Mouse (Mus musculus) hindbrain, embryonic 13.5 days (tissue): Measurements from ENCODE around the gene Prss46. TPM values are rescaled to one million over a fixed set of nuclear protein-coding genes. Genes with fewer than 3 reads are reported as not detected.

Experiments
- ATAC-seq: fragments of 200-750 bp; cut with Nextera tagmentation; 2 replicates; pipeline ENCODE4 v1.8.0; 2017; ENCODE audit warnings: moderate TSS enrichment; ENCODE audit not compliant: low FRiP score
- H3K27ac ChIP-seq: fragments of 300-500 bp; sonication (generic); 2 replicates; pipeline ENCODE4 v1.5.1; 2015; ENCODE audit warnings: inconsistent platforms, mild to moderate bottlenecking, moderate library complexity
- H3K27me3 ChIP-seq: fragments of 300-500 bp; sonication (generic); 2 replicates; pipeline ENCODE4 v1.6.1; 2015; ENCODE audit warnings: mild to moderate bottlenecking, inconsistent platforms
- H3K36me3 ChIP-seq: fragments of 300-500 bp; sonication (generic); 2 replicates; pipeline ENCODE4 v1.6.1; 2015; ENCODE audit warnings: mild to moderate bottlenecking, inconsistent platforms
- H3K4me1 ChIP-seq: fragments of 300-500 bp; sonication (generic); replicated peaks from 2 replicates; pipeline ENCODE4 v1.6.1; 2015; ENCODE audit warnings: inconsistent platforms
- H3K4me2 ChIP-seq: fragments of 300-500 bp; sonication (generic); 2 replicates; pipeline ENCODE4 v1.6.1; 2015; ENCODE audit warnings: inconsistent platforms, mild to moderate bottlenecking, moderate library complexity
- H3K4me3 ChIP-seq: fragments of 300-500 bp; sonication (generic); 2 replicates; pipeline ENCODE4 v1.5.1; 2015; ENCODE audit warnings: mild to moderate bottlenecking, inconsistent platforms
- H3K9ac ChIP-seq: fragments of 300-500 bp; sonication (generic); 2 replicates; pipeline ENCODE4 v1.6.1; 2015; ENCODE audit warnings: mild to moderate bottlenecking, inconsistent platforms
- H3K9me3 ChIP-seq: fragments of 300-500 bp; sonication (generic); 2 replicates; pipeline ENCODE4 v1.6.1; 2016; ENCODE audit warnings: inconsistent platforms
- WGBS: fragments of 180-500 bp; shearing (Covaris S2); methylation state at CpG from one replicate; pipeline ENCODE4 v1.1.7; 2015; 5-methylcytosine and 5-hydroxymethylcytosine counted together
- polyA plus RNA-seq: library from polyadenylated mRNA; unstranded; fragments of >200 nt; fragmentation: Nextera tagmentation; extraction: Ambion mirVana; gene quantifications from 2 replicates; pipeline ENCODE4 v1.2.1, GENCODE M21; 2015

The Prss46 gene
- polyA plus RNA-seq, 1 experiment from 2014 or later: not detected

GRCm38 (mm10) chr9:110890026-110890783 lies 45.9 kb downstream of the Prss46 start:
- 20% methylated on average over 21 of the region's 21 CpGs for WGBS
- Histone ChIP-seq H3K4me3 (no peak overlapping the region), H3K27me3 (peaks cover 32% of the 10 kb centered on the region), H3K27ac (no peak overlapping the region), H3K9me3 (no peaks in the 10 kb centered on the region), H3K36me3 (no peaks in the 10 kb centered on the region), H3K9ac (no peak overlapping the region), H3K4me1 (0 out of 2 replicates have a peak, but pooled peaks cover 3% of the 10 kb centered on the region), H3K4me2 (no peak overlapping the region)
- ATAC-seq: no peak

GRCm38 (mm10) chr9:110891077-110891828 lies 46.9 kb downstream of the Prss46 start:
- Histone ChIP-seq H3K4me1 (peaks cover 11% of the 10 kb centered on the region; the same call in 1 of the 2 replicates), H3K9ac (no peak overlapping the region), H3K9me3 (no peaks in the 10 kb centered on the region), H3K4me2 (no peak overlapping the region), H3K36me3 (no peaks in the 10 kb centered on the region), H3K4me3 (no peak overlapping the region), H3K27me3 (peaks cover 27% of the 10 kb centered on the region), H3K27ac (no peak overlapping the region)
- ATAC-seq: no peak
- 84% methylated on average over 12 of the region's 12 CpGs for WGBS

- Histone ChIP-seq H3K9me3 (no peaks in the 10 kb centered on the region), H3K27me3 (peaks cover 27% of the 10 kb centered on the region), H3K9ac (no peak overlapping the region), H3K4me2 (no peak overlapping the region), H3K4me3 (no peak overlapping the region), H3K27ac (no peak overlapping the region), H3K36me3 (no peaks in the 10 kb centered on the region), H3K4me1 (peaks cover 14% of the 10 kb centered on the region; the same call in 1 of the 2 replicates)
- WGBS: 89% methylated on average over 3 of the region's 3 CpGs
- ATAC-seq: no peak
Observed at GRCm38 (mm10) chr9:110892552-110892951, 48.2 kb downstream of the Prss46 start.

GRCm38 (mm10) chr9:110893429-110893828 lies 49.1 kb downstream of the Prss46 start:
- Histone ChIP-seq H3K9me3 (no peaks in the 10 kb centered on the region), H3K4me2 (no peak overlapping the region), H3K27ac (no peak overlapping the region), H3K27me3 (peaks cover 27% of the 10 kb centered on the region), H3K4me3 (no peak overlapping the region), H3K9ac (no peak overlapping the region), H3K36me3 (no peaks in the 10 kb centered on the region), H3K4me1 (peaks cover 14% of the 10 kb centered on the region; the same call in 1 of the 2 replicates)
- 70% methylated on average over 10 of the region's 10 CpGs for WGBS
- no peak for ATAC-seq

DNA sequence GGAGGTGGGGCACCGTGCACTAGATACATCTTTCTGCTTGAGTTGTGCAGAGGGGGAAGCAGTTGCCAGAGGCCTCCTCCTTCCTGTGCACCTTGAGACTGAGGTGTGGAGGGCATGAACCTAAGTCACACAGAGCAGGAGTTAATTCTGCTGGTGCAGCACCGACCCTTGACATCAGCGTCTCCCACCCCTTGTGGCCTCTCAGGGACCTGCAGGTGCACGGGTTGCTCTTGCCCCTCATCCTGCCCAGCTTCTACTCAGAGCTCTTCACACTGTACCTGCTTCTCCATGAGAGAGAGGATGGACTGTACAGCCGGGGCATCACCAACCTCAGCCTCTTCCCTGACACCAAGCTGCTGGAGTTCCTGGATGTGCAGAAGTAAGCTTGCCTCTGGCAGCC lies 51.2 kb downstream of the Prss46 start:
- H3K4me3 ChIP-seq: no peak overlapping the region
- H3K4me2 ChIP-seq: no peak overlapping the region
- 59% methylated on average over 5 of the region's 5 CpGs for WGBS
- ATAC-seq: no peak
- peaks cover 17% of the 10 kb centered on the region; the same call in 1 of the 2 replicates for H3K27me3 ChIP-seq
- no peak overlapping the region for H3K9ac ChIP-seq
- H3K36me3 ChIP-seq: no peaks in the 10 kb centered on the region
- H3K9me3 ChIP-seq: no peaks in the 10 kb centered on the region
- H3K27ac ChIP-seq: no peak overlapping the region
- H3K4me1 ChIP-seq: peaks cover 11% of the 10 kb centered on the region; the same call in 1 of the 2 replicates

GRCm38 (mm10) chr9:110895994-110896393 lies 51.7 kb downstream of the Prss46 start:
- WGBS: 17% methylated on average over 7 of the region's 7 CpGs
- peak; percentile 30; the same call in 1 of the 2 replicates for ATAC-seq

GRCm38 (mm10) chr9:110896595-110896994 lies 52.3 kb downstream of the Prss46 start:
- no peak overlapping the region for H3K27ac ChIP-seq
- H3K4me1 ChIP-seq: peaks cover 11% of the 10 kb centered on the region; the same call in 1 of the 2 replicates
- peaks cover 11% of the 10 kb centered on the region; the same call in 1 of the 2 replicates for H3K27me3 ChIP-seq
- no peaks in the 10 kb centered on the region for H3K36me3 ChIP-seq
- peak overlapping the region; percentile 21 for H3K4me2 ChIP-seq
- no peaks in the 10 kb centered on the region for H3K9me3 ChIP-seq
- no peak overlapping the region; the same call in 1 of the 2 replicates for H3K9ac ChIP-seq
- ATAC-seq: 0 out of 2 replicates have a peak, but pooled peaks have one; percentile 4
- no peak overlapping the region for H3K4me3 ChIP-seq
- WGBS: 13% methylated on average over 6 of the region's 6 CpGs

More at GRCm38 (mm10) chr9:110895994-110896393, 51.7 kb downstream of the Prss46 start:
- no peak overlapping the region for H3K4me3 ChIP-seq
- no peaks in the 10 kb centered on the region for H3K36me3 ChIP-seq
- no peak overlapping the region; the same call in 1 of the 2 replicates for H3K9ac ChIP-seq
- no peaks in the 10 kb centered on the region for H3K9me3 ChIP-seq
- H3K27me3 ChIP-seq: peaks cover 13% of the 10 kb centered on the region; the same call in 1 of the 2 replicates
- no peak overlapping the region for H3K27ac ChIP-seq
- H3K4me1 ChIP-seq: peaks cover 11% of the 10 kb centered on the region; the same call in 1 of the 2 replicates
- H3K4me2 ChIP-seq: peak overlapping the region; percentile 21

DNA sequence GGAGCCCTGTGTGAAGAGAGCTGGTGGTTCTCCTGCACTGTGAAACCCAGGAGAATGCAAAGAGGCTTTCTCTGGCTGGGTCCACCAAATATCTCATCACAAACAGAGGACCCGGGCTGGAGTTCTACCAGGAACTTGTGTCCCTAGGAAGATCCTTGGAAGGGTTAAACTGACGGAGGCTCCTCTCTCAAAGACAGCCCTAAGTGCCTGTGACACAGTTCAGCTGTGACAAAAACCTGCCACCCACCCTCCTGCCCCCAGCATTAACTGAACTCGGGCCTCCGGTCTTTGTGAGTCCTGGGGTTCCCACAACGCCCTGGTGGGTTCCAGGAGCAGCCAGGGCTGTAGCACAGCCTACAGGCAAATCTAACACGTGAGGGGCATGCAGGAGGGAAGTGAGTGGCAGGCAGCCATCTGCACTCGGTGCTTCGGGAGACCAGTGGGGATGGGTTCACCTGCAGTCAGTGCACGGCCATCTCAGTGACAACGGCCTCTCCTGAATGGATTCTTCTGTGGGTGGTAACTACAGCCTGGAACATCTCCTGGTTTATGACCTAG lies 55.2 kb downstream of the Prss46 start:
- 63% methylated on average over 10 of the region's 10 CpGs for WGBS
- H3K4me2 ChIP-seq: no peak overlapping the region
- peaks cover 2% of the 10 kb centered on the region; the same call in 1 of the 2 replicates for H3K27me3 ChIP-seq
- H3K9ac ChIP-seq: no peak overlapping the region
- peaks cover 11% of the 10 kb centered on the region; the same call in 1 of the 2 replicates for H3K4me1 ChIP-seq
- H3K9me3 ChIP-seq: no peaks in the 10 kb centered on the region
- no peaks in the 10 kb centered on the region for H3K36me3 ChIP-seq
- no peak overlapping the region for H3K27ac ChIP-seq
- no peak overlapping the region for H3K4me3 ChIP-seq
- ATAC-seq: no peak

DNA sequence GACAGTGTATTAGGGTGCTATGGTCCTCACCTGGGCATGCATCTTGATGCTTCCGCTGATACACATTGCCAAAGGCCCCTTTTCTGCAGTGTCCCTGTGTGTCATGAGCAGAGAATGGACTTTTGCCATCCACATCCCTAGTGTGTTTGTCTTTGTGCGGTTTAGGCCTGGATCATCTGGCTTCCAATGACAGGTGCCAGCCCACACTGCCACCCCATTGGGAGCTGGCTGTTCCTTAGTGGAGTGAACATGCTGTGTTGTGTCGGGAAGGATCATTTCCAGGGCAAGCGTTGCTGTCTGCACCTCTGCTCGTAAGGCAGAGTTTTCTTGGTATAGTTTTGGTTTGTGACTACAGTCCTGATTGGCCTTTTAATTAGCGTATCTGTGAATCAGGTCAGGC lies 56.9 kb downstream of the Prss46 start:
- Histone ChIP-seq H3K4me1 (peaks cover 4% of the 10 kb centered on the region; the same call in 1 of the 2 replicates), H3K27me3 (no peaks in the 10 kb centered on the region), H3K27ac (no peak overlapping the region), H3K4me2 (no peak overlapping the region), H3K36me3 (no peaks in the 10 kb centered on the region), H3K9me3 (no peaks in the 10 kb centered on the region), H3K9ac (no peak overlapping the region), H3K4me3 (no peak overlapping the region)
- 84% methylated on average over 6 of the region's 6 CpGs for WGBS
- no peak for ATAC-seq

GRCm38 (mm10) chr9:110902271-110902670 lies 58.0 kb downstream of the Prss46 start:
- H3K9me3 ChIP-seq: no peaks in the 10 kb centered on the region
- no peaks in the 10 kb centered on the region for H3K36me3 ChIP-seq
- H3K4me3 ChIP-seq: no peak overlapping the region
- 85% methylated on average over 4 of the region's 4 CpGs for WGBS
- H3K9ac ChIP-seq: no peak overlapping the region
- ATAC-seq: no peak
- no peaks in the 10 kb centered on the region for H3K4me1 ChIP-seq
- no peak overlapping the region for H3K4me2 ChIP-seq
- no peaks in the 10 kb centered on the region for H3K27me3 ChIP-seq
- H3K27ac ChIP-seq: no peak overlapping the region
